Mouse (Mus musculus): Measurements from ENCODE around the gene Chst11.

DNA sequence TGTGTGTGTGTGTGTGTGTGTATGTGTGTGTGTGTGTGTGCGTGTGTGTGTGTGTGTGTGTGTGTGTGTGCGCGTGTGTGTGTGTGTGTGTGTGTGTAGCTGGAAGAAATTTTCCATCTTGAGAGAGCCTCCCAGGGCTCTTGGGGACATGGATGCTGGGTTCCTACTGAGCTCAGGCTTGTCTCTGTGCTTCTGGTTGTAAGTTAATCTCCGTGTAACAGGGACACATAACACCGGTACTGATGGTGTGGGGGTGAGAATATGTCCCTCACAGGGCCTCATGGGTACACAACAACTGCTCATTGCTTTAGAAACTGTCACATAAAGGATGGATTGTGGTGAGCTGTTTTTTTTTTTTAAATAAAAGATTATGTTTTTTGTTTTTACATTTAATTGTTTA lies 33.2 kb downstream of the Chst11 start:
- TF ChIP-seq CTCF (IDR thresholded peaks at IDR 0.05) (no peak), EP300 (IDR thresholded peaks at IDR 0.05) (no peak)

Data from lung, postnatal 0 days (tissue).